Mouse (Mus musculus) frontal cortex, adult 2 months (tissue): ENCODE measurements around the gene Mfge8. TPM values are rescaled to one million over a fixed set of nuclear protein-coding genes. Genes with fewer than 3 reads are reported as not detected.

Source experiments
- DNase-seq, 2 experiments: peaks; one replicate each; pipeline ENCODE4 v3.0.0; 2022; ENCODE audit warnings: low spot score in 1 of 2; ENCODE audit errors: extremely low spot score in 1 of 2
- polyA plus RNA-seq: library from polyadenylated mRNA; depleted of rRNA; stranded (reverse); fragments of >200 nt; gene quantifications from 2 replicates; pipeline ENCODE4 v1.2.3, GENCODE M21; 2012; rRNA removed

The Mfge8 gene
- 273 and 340 TPM in 2 replicates for polyA plus RNA-seq

DNA sequence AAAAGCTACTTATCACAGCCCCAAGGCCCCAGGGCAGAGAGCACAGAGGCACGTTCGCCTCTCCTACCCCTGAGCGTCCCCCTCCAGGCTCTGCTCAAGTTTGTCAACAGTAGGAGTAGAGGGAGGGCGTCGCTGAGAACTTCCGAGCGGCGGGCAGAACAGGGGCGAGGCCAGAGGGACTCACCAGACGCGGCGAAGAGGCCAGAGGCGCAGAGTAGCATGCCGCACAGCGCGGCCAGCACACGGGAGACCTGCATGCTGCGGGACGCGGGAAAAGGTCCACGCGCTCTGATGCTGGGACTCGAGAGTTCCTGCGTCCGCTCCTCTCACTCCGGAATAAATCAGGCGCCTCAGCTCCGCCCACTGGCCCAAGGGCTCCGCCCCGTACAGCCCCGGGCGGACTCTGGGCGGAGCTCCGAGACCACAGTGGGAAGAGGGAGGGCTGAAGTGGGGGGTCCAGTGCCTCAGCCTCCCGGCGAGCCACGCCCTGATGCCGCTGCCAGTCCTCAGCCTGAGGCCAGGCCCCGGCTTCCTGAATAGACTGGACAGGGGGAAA lies at the start of gene Mfge8:
Gene Mfge8, minus strand, starts transcription at position 350 of the 556 bp plus-strand sequence.
- peak; percentile 43 to 75 for DNase-seq

DNA sequence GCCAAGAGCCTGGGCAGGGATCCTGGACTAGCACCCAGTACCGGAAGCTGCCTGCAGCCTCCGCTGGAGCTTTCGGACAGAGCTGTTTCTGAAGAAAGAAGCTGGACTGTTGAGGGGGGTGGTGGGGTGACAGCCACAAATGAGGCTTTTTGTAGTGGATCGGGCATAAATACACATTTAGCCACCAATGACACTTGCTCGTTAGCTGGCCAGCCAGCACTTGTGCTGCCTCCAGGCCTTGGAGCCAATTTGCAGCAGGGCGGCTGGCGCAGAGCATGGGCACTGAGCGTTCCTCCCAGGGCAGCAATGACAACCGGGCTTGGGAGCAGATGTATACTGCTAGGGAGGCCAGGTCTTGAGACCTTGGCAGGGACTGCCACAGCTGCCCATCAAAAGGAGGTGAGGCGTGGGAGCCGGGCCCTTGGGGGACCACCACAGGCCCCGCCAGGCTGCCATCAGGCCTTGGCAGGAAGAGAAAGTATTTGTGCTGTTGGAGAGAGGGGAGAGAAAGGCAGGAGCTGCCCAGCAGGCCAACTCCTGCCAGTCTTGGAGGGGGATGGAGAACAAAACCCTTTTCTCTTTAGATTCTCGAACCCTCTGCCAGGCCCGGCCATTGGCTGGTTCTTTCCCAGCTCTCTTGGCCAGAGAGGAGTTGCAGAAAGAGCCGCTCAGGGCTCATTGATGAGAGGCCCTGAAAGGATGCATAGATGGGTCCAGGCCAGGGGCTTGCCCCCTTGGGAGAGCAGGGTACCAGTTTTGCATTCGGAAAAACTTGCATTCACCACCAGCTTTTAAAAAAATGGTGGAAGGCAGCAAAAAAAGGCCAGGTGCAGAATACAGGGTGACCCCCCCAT lies 45.9 kb upstream of the Mfge8 start:
- peak; percentile 68 to 79 for DNase-seq

DNA sequence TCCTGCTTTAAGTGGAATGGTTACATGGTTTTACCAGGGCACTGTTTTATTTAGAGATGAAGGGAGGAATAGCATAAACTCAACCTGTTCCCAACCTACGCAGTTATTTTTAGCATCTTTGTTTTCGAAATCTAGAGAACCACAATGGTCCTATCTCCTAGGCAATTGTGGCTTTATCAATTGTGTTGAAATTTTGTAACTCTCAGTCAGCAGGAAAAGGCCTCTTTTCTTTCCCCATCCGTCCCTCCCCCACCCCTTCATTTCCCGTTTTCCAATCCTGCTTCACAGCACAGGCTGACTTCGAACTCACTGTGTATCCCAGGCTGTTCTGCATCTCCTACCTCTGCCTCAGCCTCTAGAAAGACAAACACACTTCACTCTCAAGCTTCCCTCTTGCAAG lies 45.1 kb upstream of the Mfge8 start:
- no peak for DNase-seq

DNA sequence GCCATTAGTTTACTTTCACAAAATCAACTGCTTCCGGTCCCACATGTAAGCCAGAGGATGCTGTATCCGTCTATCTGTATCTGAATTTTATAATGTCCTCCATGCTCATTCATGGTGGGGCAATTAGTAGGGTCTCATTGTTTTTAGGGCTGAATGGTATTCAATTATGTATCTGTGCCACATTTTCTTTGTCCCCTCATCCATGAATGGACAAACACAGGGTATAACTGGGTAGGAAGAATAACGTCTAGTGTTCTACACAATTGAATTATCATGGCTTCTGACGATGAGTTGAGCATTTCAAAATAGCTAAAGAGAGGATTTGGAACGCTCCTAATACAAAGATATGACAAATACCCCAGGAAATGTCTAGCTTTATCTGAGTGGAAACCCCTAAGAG lies 42.6 kb upstream of the Mfge8 start:
- DNase-seq, result no peak

DNA sequence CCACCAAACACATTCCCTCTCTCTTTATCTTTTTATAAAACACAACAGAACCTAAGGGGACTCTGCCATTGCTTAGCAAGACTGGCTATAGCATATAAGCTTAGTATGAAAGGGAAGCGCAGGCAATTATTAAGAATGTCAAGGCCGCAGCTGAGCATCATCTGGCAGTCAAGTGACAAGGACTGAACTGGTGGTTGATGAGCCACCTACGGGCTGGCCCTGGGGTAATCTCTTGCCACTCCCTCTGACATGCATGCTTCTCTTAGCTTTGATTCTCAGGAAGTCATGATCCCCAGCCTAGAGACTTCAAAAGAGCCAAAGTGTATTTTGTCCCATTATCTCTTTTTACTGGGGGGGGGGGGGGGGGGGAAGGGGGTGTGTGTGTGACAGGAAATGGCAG lies 41.7 kb upstream of the Mfge8 start:
- DNase-seq, result no peak

DNA sequence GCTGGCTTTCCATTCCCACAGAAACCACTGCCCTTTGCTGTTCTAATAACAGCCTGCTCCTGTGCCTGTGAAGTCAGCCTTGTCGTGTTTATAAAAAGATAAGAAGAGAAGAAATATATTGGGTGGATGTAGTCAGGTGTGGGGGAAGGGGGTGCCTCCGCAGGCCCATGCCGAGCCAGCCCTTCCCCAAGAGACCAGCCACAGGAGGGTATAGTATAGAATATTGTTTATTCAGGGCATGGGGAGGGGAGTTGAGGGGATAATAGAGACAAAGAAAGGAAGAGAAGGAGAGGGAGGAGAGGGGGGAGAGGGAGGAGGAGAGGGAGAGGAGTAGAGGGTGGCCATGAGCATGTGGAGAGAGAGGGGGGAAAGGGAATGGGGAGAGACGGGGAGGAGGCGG lies 40.4 kb upstream of the Mfge8 start:
- DNase-seq, result no peak

DNA sequence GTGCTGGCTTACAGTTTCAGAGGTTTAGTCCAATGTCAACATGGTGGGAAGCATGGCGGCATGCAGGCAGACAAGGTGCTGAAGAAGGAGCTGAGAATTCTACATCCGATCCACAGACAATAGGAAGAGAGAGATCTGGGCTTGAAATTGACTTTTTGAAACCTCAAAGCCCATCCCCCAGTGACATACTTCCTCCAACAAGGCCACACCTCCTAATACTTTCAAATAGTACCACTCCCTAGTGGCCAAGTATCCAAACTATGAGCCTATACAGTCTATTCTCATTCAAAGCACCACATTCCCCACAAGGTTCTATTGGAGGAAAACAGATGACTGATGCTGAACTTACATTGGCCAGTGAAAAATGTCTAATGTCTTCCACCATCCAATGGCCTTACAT lies 38.7 kb upstream of the Mfge8 start:
- no peak for DNase-seq

DNA sequence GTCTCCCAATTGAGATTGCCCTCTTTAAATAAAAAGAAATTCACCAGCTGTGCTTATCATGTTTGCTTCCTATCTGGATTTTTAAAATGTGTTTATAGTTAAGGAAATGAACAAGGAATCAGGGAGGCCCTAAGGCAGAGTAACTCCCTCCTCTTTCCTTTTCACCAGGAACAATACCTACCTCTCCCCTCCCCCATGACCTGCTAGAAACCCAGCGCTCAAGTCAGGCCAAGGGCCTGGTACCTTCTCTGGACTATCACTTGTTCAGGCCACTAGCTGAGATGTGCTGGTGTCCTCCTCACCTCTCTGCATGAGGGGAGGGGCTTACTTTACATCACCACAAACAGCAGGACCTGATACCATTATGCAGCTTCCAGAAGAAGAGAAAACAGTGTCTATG lies 34.6 kb upstream of the Mfge8 start:
- DNase-seq, result no peak

DNA sequence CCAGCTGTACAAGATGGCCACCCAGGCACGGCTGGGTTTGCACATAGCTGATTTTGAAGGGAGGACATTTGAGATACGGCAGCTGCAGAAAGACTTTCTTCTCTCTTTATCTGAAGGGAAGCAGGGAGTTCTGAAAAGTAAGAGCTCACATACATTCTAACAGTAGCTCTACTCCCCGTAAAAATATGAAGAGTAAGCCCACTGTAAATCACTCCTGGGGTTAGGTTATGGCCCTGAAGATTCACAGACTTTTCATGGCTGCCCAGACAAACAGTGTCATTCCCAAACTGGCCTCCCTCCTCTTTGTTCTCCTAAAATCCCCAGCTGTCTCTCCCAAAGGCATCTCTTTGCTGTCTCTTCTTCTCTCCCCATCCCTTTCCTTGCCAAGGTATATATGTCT lies 24.9 kb upstream of the Mfge8 start:
- DNase-seq, result no peak

DNA sequence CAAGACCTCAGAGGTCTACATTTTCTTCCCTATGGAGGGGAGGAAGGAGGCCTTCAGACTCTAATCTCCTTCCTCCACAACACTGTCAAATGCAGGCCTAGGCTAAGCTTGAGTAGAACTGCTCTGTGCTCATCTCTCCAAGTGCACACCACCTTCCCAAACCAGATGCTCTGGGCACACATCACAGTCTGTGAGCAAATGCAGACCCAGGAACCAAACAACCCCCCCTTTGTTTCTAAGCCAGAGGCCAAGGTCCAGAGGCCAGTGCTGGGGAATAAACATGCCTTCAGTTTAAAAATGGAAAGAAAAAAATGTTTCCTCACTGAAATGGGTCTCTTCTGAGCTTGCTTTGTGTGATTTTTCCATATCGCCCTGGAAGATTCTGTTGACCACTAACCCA lies 22.9 kb upstream of the Mfge8 start:
- DNase-seq, result no peak

DNA sequence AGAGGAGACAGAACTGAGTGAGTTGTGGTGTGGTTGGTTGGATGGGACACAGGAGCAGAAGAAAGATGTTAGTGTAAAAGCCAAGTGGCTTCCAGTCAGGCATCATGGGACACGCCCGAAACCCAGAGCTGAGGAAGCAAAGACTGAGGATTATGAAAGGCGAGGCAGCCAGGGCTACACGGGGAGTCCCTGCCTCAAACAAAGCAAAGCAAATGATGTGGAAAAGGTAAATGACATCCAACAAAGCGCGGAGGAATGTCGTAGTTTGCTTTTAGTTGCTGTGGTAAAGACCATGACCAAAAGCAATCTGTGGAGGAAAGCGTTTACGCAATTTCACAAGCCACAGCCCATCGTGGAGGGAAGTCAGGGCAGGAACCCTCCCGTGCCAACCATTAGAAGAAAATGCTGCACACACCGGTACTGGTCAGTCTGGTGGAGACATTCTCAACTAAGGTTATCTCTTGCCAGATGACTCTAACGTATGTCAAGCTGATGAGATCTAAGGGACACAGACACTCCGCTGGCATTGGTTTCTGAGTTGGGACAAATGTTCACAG lies 18.2 kb upstream of the Mfge8 start:
- no peak for DNase-seq

DNA sequence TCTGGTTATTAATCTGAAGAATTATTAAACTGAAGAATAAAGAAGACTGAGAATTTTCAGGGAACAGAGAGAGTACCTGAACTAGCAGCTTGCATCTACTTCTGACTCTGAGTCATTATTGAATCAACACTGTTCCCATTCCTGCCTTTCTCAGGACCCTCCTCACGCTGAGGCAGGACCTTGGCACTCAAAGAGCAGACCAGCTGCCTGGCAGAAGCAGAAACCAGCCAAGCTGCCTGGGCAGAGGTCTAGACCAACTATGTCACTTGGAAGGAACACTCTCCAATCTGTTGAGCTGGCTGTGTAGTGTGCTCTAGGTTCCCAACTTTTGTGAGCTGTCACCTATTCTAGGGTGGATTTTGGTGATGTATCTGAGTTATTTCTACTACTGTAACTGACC lies 10.5 kb upstream of the Mfge8 start:
- no peak for DNase-seq

DNA sequence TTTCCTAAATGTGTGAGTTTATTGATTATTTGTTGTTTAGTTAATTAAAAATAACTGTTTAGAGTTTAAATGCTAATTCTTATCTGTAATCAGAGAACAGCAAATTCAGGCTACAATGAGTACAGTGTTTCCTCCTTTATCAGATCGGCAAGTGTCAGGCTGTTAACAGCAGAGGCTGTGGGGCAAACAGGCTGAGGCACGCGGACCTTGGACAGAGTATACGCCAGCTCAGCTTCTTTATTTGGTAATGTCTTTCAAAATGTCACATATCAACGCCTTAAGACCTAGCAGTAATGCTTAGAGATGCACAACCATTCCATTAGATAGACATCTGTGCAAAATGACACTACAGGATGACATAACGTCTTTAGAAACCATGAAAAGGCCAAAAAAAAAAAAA lies 662 bp upstream of the Mfge8 start:
- DNase-seq, result no peak

DNA sequence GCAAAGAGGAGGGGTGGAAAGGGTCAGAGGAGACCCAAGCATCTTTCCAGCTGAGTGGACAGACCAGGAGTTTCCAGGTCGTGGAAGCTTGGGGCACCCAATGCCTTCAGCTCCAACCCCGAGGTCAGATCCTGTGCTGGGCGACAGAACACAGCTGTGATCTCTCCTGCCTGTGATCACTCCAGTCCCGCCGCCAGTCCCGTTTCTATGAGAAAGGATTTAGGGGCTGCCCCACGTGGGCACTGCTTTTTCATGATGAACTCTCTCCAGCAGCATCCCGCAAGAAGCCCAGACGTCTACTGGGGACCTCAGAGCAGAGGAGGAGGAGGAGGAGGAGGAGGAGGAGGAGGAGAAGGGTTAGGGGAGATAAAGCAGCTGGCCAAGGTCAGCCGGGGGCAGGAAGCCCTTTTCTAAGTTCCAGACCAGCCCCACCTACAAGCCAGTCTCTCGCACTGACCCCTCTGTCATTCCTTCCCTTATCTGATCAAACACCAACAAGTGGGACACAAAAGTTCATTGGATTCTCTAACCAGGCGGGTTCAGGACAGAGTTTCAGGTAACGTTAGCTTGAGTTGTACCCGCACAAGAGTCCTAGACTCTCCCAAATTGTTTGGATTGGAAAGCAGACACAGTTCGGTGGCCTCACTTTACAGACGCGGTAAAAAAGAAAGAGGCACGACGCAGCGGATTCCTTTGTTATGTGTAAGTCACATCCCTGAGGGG lies 768 bp downstream of the Mfge8 start:
- no peak for DNase-seq

DNA sequence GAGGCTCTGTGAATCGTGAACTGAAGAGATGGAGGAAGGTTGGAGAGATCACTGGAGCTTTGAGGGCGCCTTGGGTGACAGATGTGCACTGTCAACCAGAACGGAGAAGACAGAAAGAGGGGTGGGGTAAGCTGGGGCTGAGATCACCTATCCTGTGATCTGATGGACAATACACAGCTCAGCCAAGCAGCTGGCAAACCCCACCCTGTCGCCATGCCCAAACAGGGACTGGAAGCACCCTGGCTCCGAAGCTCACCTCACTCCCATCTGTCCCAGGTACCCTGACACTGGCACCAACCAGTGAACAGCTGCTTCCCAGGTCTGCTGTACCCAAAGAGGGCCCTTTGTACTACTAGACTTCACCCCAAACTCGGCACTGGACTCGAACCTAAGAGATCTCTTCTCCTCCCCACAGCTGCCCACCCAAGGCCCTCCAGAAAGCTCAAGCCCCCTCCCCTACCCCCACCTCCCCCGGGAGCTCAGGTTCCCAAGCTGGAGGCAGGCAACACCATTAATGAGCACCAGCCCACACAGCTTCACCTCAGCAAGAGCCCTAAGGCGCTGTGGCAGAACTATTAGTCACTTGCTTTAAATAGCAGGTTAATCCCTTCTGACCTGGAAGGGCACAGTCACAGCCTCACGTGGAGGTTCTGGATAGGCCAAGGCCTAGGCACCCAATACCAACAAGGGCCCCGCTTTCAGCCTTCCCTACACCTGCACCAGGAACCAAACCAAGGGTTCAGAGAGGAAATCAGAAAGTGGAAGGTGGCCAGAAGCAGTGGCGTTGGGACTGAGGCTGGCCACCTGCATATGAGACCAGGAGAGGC lies 1.6 kb downstream of the Mfge8 start:
- DNase-seq, result no peak

DNA sequence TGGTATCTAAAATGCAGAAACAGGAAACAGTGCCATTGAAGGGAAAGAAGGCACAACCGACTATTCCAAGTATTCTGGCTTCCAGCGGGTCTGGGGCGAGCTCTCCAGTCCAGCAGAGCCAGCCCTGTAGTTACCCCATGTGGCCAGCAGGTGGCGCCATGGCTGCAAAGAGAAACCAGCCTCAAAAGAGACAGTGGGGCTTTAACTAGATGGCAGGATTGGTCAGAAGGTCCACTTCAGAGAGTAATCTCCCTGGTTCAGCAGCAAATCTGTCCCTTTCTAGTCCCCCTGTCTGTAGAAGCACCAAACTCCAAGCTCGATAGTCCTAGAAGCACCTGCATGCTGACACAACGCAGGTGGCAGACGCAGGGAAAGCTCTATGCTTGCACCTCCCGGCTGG lies 8.0 kb downstream of the Mfge8 start:
- DNase-seq, result peak; percentile 31 to 89

DNA sequence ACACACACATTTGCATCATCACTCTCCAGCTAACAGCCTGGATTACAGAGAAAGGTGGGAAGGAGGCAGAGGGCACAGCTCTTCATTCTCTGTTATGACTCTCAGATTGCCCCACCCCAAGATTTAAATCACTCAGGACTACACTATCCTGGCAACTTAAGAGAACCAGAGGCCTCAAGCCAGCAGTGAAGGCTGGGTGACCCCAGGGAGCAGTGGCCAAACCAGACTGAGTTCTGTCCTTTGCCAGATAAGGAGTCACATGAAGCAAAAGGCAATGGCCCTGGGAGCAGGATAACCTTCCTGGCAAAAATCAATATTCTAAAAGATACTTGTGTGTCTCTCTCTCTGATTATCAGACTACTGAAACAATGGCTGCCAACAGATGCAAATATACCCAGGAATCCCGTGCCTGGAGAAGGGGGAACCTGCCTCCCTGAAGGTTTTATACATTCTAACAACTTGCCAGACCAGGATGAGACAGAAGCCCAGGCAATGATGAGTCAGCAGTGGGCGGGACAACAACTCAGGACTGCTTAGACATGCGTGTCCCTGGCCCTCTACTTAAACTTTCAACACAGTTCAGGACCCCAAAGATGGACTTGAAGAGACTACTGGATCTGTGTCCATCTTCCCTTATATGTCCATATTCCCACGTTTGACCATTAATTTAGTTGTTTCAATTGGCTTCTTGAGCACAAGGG lies 8.8 kb downstream of the Mfge8 start:
- no peak for DNase-seq

DNA sequence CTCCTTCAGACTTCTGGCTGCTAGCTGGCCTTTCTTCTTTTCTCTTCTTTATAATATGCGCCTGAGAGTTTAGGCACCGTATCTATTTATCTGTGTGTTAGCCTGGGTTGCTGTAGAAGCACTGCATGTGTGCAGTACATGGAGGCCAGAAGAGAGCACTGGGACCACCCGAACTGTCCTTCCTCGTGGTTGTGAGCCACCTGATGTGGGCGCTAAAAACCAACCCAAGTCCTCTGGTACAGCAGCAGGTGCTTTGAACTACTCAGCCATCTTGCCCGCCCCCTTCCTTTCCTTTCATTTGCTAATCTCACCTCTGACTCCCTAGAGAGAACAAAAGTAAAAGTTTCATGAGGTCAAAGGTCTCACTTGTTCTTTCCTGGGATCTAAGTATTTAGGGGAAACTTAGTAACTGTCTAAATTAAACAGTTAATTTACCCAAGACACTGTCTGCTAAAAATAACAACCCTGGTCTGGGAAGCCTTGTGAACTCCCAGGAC lies 9.5 kb downstream of the Mfge8 start:
- no peak for DNase-seq

DNA sequence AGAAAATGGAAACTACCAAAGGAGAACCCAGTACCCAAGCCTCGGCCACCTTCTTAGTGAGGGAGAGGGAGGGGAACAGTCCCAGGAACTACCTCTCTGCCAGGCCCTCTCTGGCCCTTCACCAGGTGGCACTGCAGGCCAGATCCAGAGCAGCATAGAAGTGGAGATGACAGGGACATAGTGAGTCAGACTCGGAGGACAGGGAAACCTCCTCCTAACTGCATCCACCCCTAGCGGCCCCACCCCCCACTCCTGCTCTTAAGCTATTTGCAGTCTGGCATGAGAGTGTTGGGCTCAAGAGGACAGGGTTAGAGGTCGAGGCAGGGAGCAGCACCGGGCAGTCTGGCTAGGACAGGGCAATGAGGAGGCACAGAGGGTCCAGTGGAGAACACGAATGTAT lies 15.5 kb downstream of the Mfge8 start:
- DNase-seq, result no peak
